Mouse (Mus musculus): ENCODE measurements at regions not wholly inside any gene's neighbourhood (a gene's known extent, or its start where the extent isn't known, plus 50 kb on each side); places are given as distances from the start of the nearest gene placed in this dataset.

- H3K36me3 ChIP-seq, result no peaks in the 10 kb centered on the region
- no peak for ATAC-seq (ENCODE audit: insufficient number of reproducible peaks, insufficient read depth, low FRiP score, low TSS enrichment, low read depth)
- no peak overlapping the region for H3K27ac ChIP-seq
- H3K9ac ChIP-seq (replicated peaks), result no peak overlapping the region
- H3K4me2 ChIP-seq, result no peak overlapping the region
- H3K9me3 ChIP-seq, result no peaks in the 10 kb centered on the region
- H3K4me3 ChIP-seq (replicated peaks), result no peak overlapping the region
- WGBS, result 87% methylated on average over 4 of the region's 4 CpGs
- H3K4me1 ChIP-seq (replicated peaks), result no peaks in the 10 kb centered on the region
- H3K27me3 ChIP-seq, result no peaks in the 10 kb centered on the region
Observed at GRCm38 (mm10) chr14:66584699-66585098, 575.7 kb upstream of the Gulo start.

- no peaks in the 10 kb centered on the region for H3K9me3 ChIP-seq
- ATAC-seq (ENCODE audit: insufficient number of reproducible peaks, insufficient read depth, low FRiP score, low TSS enrichment, low read depth), result no peak
- 76% methylated on average over 6 of the region's 6 CpGs for WGBS
- H3K36me3 ChIP-seq, result no peaks in the 10 kb centered on the region
- no peak overlapping the region for H3K4me2 ChIP-seq
- H3K27ac ChIP-seq, result no peak overlapping the region
- H3K4me1 ChIP-seq (replicated peaks), result no peaks in the 10 kb centered on the region
- H3K9ac ChIP-seq (replicated peaks), result no peak overlapping the region
- no peaks in the 10 kb centered on the region for H3K27me3 ChIP-seq
- no peak overlapping the region for H3K4me3 ChIP-seq (replicated peaks)
Observed at GRCm38 (mm10) chr14:66579904-66580492, 571.0 kb upstream of the Gulo start.

GRCm38 (mm10) chr14:66566600-66566999 is 557.6 kb upstream of the Gulo start:
- no peaks in the 10 kb centered on the region for H3K9me3 ChIP-seq
- no peak overlapping the region for H3K4me3 ChIP-seq (replicated peaks)
- no peak overlapping the region for H3K4me2 ChIP-seq
- no peak overlapping the region for H3K9ac ChIP-seq (replicated peaks)
- no peaks in the 10 kb centered on the region for H3K4me1 ChIP-seq (replicated peaks)
- WGBS, result 86% methylated on average over 10 of the region's 10 CpGs
- ATAC-seq (ENCODE audit: insufficient number of reproducible peaks, insufficient read depth, low FRiP score, low TSS enrichment, low read depth), result no peak
- H3K27me3 ChIP-seq, result no peaks in the 10 kb centered on the region; the same call in 1 of the 2 replicates
- no peaks in the 10 kb centered on the region for H3K36me3 ChIP-seq
- H3K27ac ChIP-seq, result no peak overlapping the region

- no peak overlapping the region for H3K9ac ChIP-seq (replicated peaks)
- no peak overlapping the region for H3K27ac ChIP-seq
- H3K4me2 ChIP-seq, result no peak overlapping the region
- WGBS, result 51% methylated on average over 4 of the region's 4 CpGs
- no peak overlapping the region for H3K4me3 ChIP-seq (replicated peaks)
- no peaks in the 10 kb centered on the region for H3K4me1 ChIP-seq (replicated peaks)
- no peaks in the 10 kb centered on the region for H3K9me3 ChIP-seq
- ATAC-seq (ENCODE audit: insufficient number of reproducible peaks, insufficient read depth, low FRiP score, low TSS enrichment, low read depth), result no peak
- no peaks in the 10 kb centered on the region; the same call in 1 of the 2 replicates for H3K27me3 ChIP-seq
- no peaks in the 10 kb centered on the region for H3K36me3 ChIP-seq
Observed at GRCm38 (mm10) chr14:66562744-66563143, 553.7 kb upstream of the Gulo start.

- H3K9me3 ChIP-seq, result no peaks in the 10 kb centered on the region
- no peaks in the 10 kb centered on the region; the same call in 1 of the 2 replicates for H3K27me3 ChIP-seq
- H3K4me2 ChIP-seq, result no peak overlapping the region
- no peak for ATAC-seq (ENCODE audit: insufficient number of reproducible peaks, insufficient read depth, low FRiP score, low TSS enrichment, low read depth)
- H3K4me3 ChIP-seq (replicated peaks), result no peak overlapping the region
- no peaks in the 10 kb centered on the region for H3K4me1 ChIP-seq (replicated peaks)
- WGBS, result 73% methylated on average over 3 of the region's 3 CpGs
- H3K36me3 ChIP-seq, result no peaks in the 10 kb centered on the region
- no peak overlapping the region for H3K27ac ChIP-seq
- H3K9ac ChIP-seq (replicated peaks), result no peak overlapping the region
Observed at GRCm38 (mm10) chr14:66561715-66562114, 552.7 kb upstream of the Gulo start.

GRCm38 (mm10) chr14:66561042-66561590 is 552.1 kb upstream of the Gulo start:
- WGBS, result 84% methylated on average over 5 of the region's 5 CpGs
- no peaks in the 10 kb centered on the region for H3K9me3 ChIP-seq
- no peak for ATAC-seq (ENCODE audit: insufficient number of reproducible peaks, insufficient read depth, low FRiP score, low TSS enrichment, low read depth)
- H3K27me3 ChIP-seq, result no peaks in the 10 kb centered on the region; the same call in 1 of the 2 replicates
- H3K4me2 ChIP-seq, result no peak overlapping the region
- no peak overlapping the region for H3K4me3 ChIP-seq (replicated peaks)
- no peak overlapping the region for H3K9ac ChIP-seq (replicated peaks)
- no peak overlapping the region for H3K27ac ChIP-seq
- no peaks in the 10 kb centered on the region for H3K4me1 ChIP-seq (replicated peaks)
- no peaks in the 10 kb centered on the region for H3K36me3 ChIP-seq

- no peaks in the 10 kb centered on the region for H3K4me1 ChIP-seq (replicated peaks)
- 93% methylated on average over 5 of the region's 5 CpGs for WGBS
- no peak overlapping the region for H3K27ac ChIP-seq
- ATAC-seq (ENCODE audit: insufficient number of reproducible peaks, insufficient read depth, low FRiP score, low TSS enrichment, low read depth), result no peak
- no peak overlapping the region for H3K9ac ChIP-seq (replicated peaks)
- H3K9me3 ChIP-seq, result no peaks in the 10 kb centered on the region
- H3K27me3 ChIP-seq, result no peaks in the 10 kb centered on the region
- no peak overlapping the region for H3K4me3 ChIP-seq (replicated peaks)
- no peak overlapping the region for H3K4me2 ChIP-seq
- H3K36me3 ChIP-seq, result no peaks in the 10 kb centered on the region
Observed at GRCm38 (mm10) chr14:66558393-66558792, 549.4 kb upstream of the Gulo start.

- ATAC-seq (ENCODE audit: insufficient number of reproducible peaks, insufficient read depth, low FRiP score, low TSS enrichment, low read depth), result no peak
- no peak overlapping the region for H3K4me3 ChIP-seq (replicated peaks)
- 70% methylated on average over 8 of the region's 8 CpGs for WGBS
Observed at GRCm38 (mm10) chr14:66557631-66558030, 548.6 kb upstream of the Gulo start.

GRCm38 (mm10) chr14:66538498-66538897 is 529.5 kb upstream of the Gulo start:
- Histone ChIP-seq H3K4me3 (replicated peaks) (no peak overlapping the region), H3K36me3 (no peaks in the 10 kb centered on the region), H3K9me3 (no peaks in the 10 kb centered on the region), H3K27me3 (no peaks in the 10 kb centered on the region), H3K9ac (replicated peaks) (no peak overlapping the region), H3K27ac (no peak overlapping the region), H3K4me2 (no peak overlapping the region), H3K4me1 (replicated peaks) (no peaks in the 10 kb centered on the region)
- no peak for ATAC-seq (ENCODE audit: insufficient number of reproducible peaks, insufficient read depth, low FRiP score, low TSS enrichment, low read depth)
- WGBS, result 87% methylated on average over 6 of the region's 6 CpGs

More at GRCm38 (mm10) chr14:66557631-66558030, 548.6 kb upstream of the Gulo start:
- Histone ChIP-seq H3K36me3 (no peaks in the 10 kb centered on the region), H3K27me3 (no peaks in the 10 kb centered on the region), H3K27ac (no peak overlapping the region), H3K9ac (replicated peaks) (no peak overlapping the region), H3K4me2 (no peak overlapping the region), H3K9me3 (no peaks in the 10 kb centered on the region), H3K4me1 (replicated peaks) (no peaks in the 10 kb centered on the region)

GRCm38 (mm10) chr14:66534671-66535070 is 525.7 kb upstream of the Gulo start:
- no peak for ATAC-seq (ENCODE audit: insufficient number of reproducible peaks, insufficient read depth, low FRiP score, low TSS enrichment, low read depth)
- no peak overlapping the region for H3K4me2 ChIP-seq
- H3K4me3 ChIP-seq (replicated peaks), result no peak overlapping the region
- no peaks in the 10 kb centered on the region for H3K9me3 ChIP-seq
- H3K9ac ChIP-seq (replicated peaks), result no peak overlapping the region
- no peaks in the 10 kb centered on the region for H3K27me3 ChIP-seq
- H3K27ac ChIP-seq, result no peak overlapping the region
- H3K4me1 ChIP-seq (replicated peaks), result no peaks in the 10 kb centered on the region
- WGBS, result 62% methylated on average over 1 of the region's 1 CpGs
- no peaks in the 10 kb centered on the region for H3K36me3 ChIP-seq

- no peak overlapping the region for H3K27ac ChIP-seq
- WGBS, result 30% methylated on average over 5 of the region's 5 CpGs
- no peak for ATAC-seq (ENCODE audit: insufficient number of reproducible peaks, insufficient read depth, low FRiP score, low TSS enrichment, low read depth)
Observed at GRCm38 (mm10) chr14:66528135-66528534, 519.1 kb upstream of the Gulo start.

GRCm38 (mm10) chr14:66527061-66527460 is 518.1 kb upstream of the Gulo start:
- 75% methylated on average over 6 of the region's 6 CpGs for WGBS
- no peak for ATAC-seq (ENCODE audit: insufficient number of reproducible peaks, insufficient read depth, low FRiP score, low TSS enrichment, low read depth)

More at GRCm38 (mm10) chr14:66528135-66528534, 519.1 kb upstream of the Gulo start:
- Histone ChIP-seq H3K4me2 (no peak overlapping the region), H3K9me3 (no peaks in the 10 kb centered on the region), H3K36me3 (no peaks in the 10 kb centered on the region), H3K9ac (replicated peaks) (no peak overlapping the region), H3K4me3 (replicated peaks) (no peak overlapping the region), H3K4me1 (replicated peaks) (no peaks in the 10 kb centered on the region), H3K27me3 (no peaks in the 10 kb centered on the region; the same call in 1 of the 2 replicates)

More at GRCm38 (mm10) chr14:66527061-66527460, 518.1 kb upstream of the Gulo start:
- Histone ChIP-seq H3K36me3 (no peaks in the 10 kb centered on the region), H3K4me1 (replicated peaks) (no peaks in the 10 kb centered on the region), H3K4me2 (no peak overlapping the region), H3K27ac (no peak overlapping the region), H3K9ac (replicated peaks) (no peak overlapping the region), H3K4me3 (replicated peaks) (no peak overlapping the region), H3K27me3 (no peaks in the 10 kb centered on the region; the same call in 1 of the 2 replicates), H3K9me3 (no peaks in the 10 kb centered on the region)

Data from limb, embryonic 12.5 days (tissue).